Comparison of ENCODE assay signal across 26 mouse cellular contexts in genomic region chr7:101535517-101535916, GRCm38 (mm10). TPM values are rescaled to one million over a fixed set of nuclear protein-coding genes. Genes with fewer than 3 reads are reported as not detected.
"Had no signal": no experiment of that assay in that cellular context is flagged by ENCODE, and none has a peak within 500 bp of the region (broad histone marks: within the 10 kb centered on the region; RNA-seq: fewer than 3 reads in every experiment).

No protein-coding gene starts in this region.

- DNase-seq: kidney, adult 11 months; kidney, adult 8-10 months; kidney, postnatal 10 days; kidney, postnatal 36 days; layer of hippocampus, adult 9-11 months; left cerebral cortex, postnatal 4 days; liver, postnatal 0 days; lung, embryonic 14.5 days; right cerebral cortex, postnatal 14 days; spleen, adult 18-20 months; thymus, postnatal 25 days had no signal

- H3K4me3 ChIP-seq: kidney, embryonic 15.5 days; limb, embryonic 12.5 days; limb, embryonic 15.5 days; midbrain, embryonic 12.5 days; midbrain, embryonic 15.5 days; myocyte; neural tube, embryonic 13.5 days; stomach, embryonic 15.5 days had no signal

- H3K4me2 ChIP-seq: kidney, embryonic 15.5 days; limb, embryonic 12.5 days; limb, embryonic 15.5 days; liver, embryonic 11.5 days; lung, embryonic 14.5 days; midbrain, embryonic 12.5 days; midbrain, embryonic 15.5 days; stomach, embryonic 15.5 days had no signal

- H3K27me3 ChIP-seq: kidney, embryonic 15.5 days; limb, embryonic 15.5 days; midbrain, embryonic 12.5 days; neural tube, embryonic 13.5 days; stomach, embryonic 15.5 days had no signal

- H3K27ac ChIP-seq: kidney, embryonic 15.5 days; limb, embryonic 12.5 days; limb, embryonic 15.5 days; liver, embryonic 14.5 days; macrophage; midbrain, embryonic 12.5 days; midbrain, embryonic 15.5 days; neural tube, embryonic 13.5 days; stomach, embryonic 15.5 days had no signal

- H3K36me3 ChIP-seq: kidney, embryonic 15.5 days; limb, embryonic 12.5 days; limb, embryonic 15.5 days; midbrain, embryonic 12.5 days; midbrain, embryonic 15.5 days; neural tube, embryonic 13.5 days; stomach, embryonic 15.5 days had no signal

- ATAC-seq: liver, postnatal 0 days; lung, postnatal 0 days; midbrain, embryonic 15.5 days had no signal

- H3K9ac ChIP-seq: kidney, embryonic 15.5 days; limb, embryonic 12.5 days; limb, embryonic 15.5 days; liver, embryonic 14.5 days; liver, postnatal 0 days; lung, embryonic 14.5 days; midbrain, embryonic 12.5 days; midbrain, embryonic 15.5 days; neural tube, embryonic 13.5 days; stomach, embryonic 15.5 days had no signal

- H3K9me3 ChIP-seq: kidney, embryonic 15.5 days; limb, embryonic 12.5 days; limb, embryonic 15.5 days; midbrain, embryonic 12.5 days; midbrain, embryonic 15.5 days; neural tube, embryonic 13.5 days; stomach, embryonic 15.5 days had no signal

RNA-seq across cellular contexts. Expression of gene Art2b, which starts 49.9 kb away (rescaled TPM):
- total RNA-seq: layer of hippocampus, postnatal 25 days; left cerebral cortex, adult 18-20 months; left cerebral cortex, postnatal 14 days; left cerebral cortex, postnatal 4 days had no signal
- polyA plus RNA-seq: kidney, embryonic 15.5 days; limb, embryonic 12.5 days; limb, embryonic 15.5 days; liver, embryonic 11.5 days; lung, embryonic 14.5 days; lung, postnatal 0 days; midbrain, embryonic 12.5 days; midbrain, embryonic 15.5 days; myocyte; neural tube, embryonic 13.5 days; stomach, embryonic 15.5 days had no signal
